In the genomic region with DNA sequence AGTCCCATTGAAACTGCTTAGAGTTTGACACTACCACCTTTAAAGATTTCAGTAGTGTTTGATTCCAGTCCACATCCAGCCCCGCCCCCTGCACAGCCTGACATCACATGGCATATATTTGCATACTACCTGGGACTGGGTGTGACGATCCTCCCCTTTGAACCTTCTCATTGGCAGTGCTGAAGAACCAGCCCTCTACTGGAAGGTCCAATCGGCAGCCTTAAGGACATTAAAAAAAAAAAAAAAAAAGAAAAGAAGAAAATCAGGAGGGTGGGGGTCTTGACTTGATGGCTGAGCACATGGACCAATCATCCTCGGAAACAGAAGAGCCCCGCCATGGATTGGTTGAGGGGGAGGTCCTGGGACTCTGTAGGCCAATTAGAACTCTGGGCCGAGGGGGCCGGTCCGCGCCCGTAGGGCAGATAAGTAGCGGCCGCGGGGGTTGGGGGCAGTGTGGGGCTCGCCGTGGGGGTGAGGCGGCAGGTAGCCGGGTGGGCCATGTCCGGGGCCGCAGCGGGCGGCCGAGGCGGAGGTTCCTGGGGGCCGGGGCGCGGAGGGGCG, we compare ENCODE assay signal across 8 mouse cellular contexts. TPM values are rescaled to one million over a fixed set of nuclear protein-coding genes. Genes with fewer than 3 reads are reported as not detected.
DNase-seq lines count a peak whose midpoint lies in the region; ATAC-seq and TF ChIP-seq lines count a peak whose summit lies in the region.

A gene (plus strand): TSS at position 451 of the 561 bp plus-strand sequence.

- no peaks in the 10 kb centered on the region for H3K9me3 ChIP-seq in embryonic facial prominence, embryonic 12.5 days
- H3K9me3 ChIP-seq in intestine, postnatal 0 days (ENCODE audit: control insufficient read depth), result no peaks in the 10 kb centered on the region
- no peaks in the 10 kb centered on the region for H3K9me3 ChIP-seq in limb, embryonic 12.5 days
- H3K9me3 ChIP-seq in midbrain, embryonic 14.5 days (ENCODE audit: control insufficient read depth, low read length), result no peaks in the 10 kb centered on the region

- peak within 1 kb of the TSS; percentile 54 for H3K4me2 ChIP-seq in embryonic facial prominence, embryonic 12.5 days (replicated peaks)
- H3K4me2 ChIP-seq in intestine, postnatal 0 days (replicated peaks; ENCODE audit: low read depth), result peak within 1 kb of the TSS; percentile 91
- peak within 1 kb of the TSS; percentile 75 for H3K4me2 ChIP-seq in limb, embryonic 12.5 days
- peak within 1 kb of the TSS; percentile 98 for H3K4me2 ChIP-seq in midbrain, embryonic 14.5 days (ENCODE audit: low read length)

- peak within 1 kb of the TSS; percentile 95 for H3K4me3 ChIP-seq in embryonic facial prominence, embryonic 12.5 days
- H3K4me3 ChIP-seq in intestine, postnatal 0 days (ENCODE audit: low read depth, low read length), result peak within 1 kb of the TSS; percentile 77
- peak within 1 kb of the TSS; percentile 91 for H3K4me3 ChIP-seq in limb, embryonic 12.5 days (replicated peaks)
- H3K4me3 ChIP-seq in midbrain, embryonic 14.5 days (replicated peaks; ENCODE audit: low read depth, low read length), result peak within 1 kb of the TSS; percentile 80
- H3K4me3 ChIP-seq in spleen, adult 2 months (ENCODE audit: extremely low read depth, insufficient read depth, insufficient read length), result peak within 1 kb of the TSS; percentile 67

- peak within 1 kb of the TSS; percentile 74 for H3K27ac ChIP-seq in embryonic facial prominence, embryonic 12.5 days
- 0 out of 2 replicates have a peak within 1 kb of the TSS, but pooled peaks have one; percentile 3 for H3K27ac ChIP-seq in intestine, postnatal 0 days (ENCODE audit: low read depth, low read length)
- H3K27ac ChIP-seq in limb, embryonic 12.5 days, result peak within 1 kb of the TSS; percentile 81; the same call in 1 of the 2 replicates
- no peak within 1 kb of the TSS for H3K27ac ChIP-seq in midbrain, embryonic 14.5 days (replicated peaks; ENCODE audit: low read depth, low read length)
- H3K27ac ChIP-seq in spleen, adult 2 months (ENCODE audit: insufficient read depth, low read length), result peak within 1 kb of the TSS; percentile 79

- H3K36me3 ChIP-seq in embryonic facial prominence, embryonic 12.5 days, result no peaks in the 10 kb centered on the region
- H3K36me3 ChIP-seq in intestine, postnatal 0 days (ENCODE audit: control insufficient read depth, insufficient read depth), result no peaks in the 10 kb centered on the region
- H3K36me3 ChIP-seq in limb, embryonic 12.5 days, result no peaks in the 10 kb centered on the region
- H3K36me3 ChIP-seq in midbrain, embryonic 14.5 days (ENCODE audit: control insufficient read depth, insufficient read depth, low read length), result no peaks in the 10 kb centered on the region
- no peaks in the 10 kb centered on the region for H3K36me3 ChIP-seq in spleen, adult 2 months (ENCODE audit: control insufficient read depth, insufficient read depth, low read length)

- ATAC-seq in embryonic facial prominence, embryonic 12.5 days (ENCODE audit: insufficient number of reproducible peaks, insufficient read depth, low FRiP score, low TSS enrichment), result peak; percentile 96
- peak; percentile 72 for ATAC-seq in granulocyte monocyte progenitor cell, adult 5-6 weeks (replicated peaks; ENCODE audit: poor library complexity, severe bottlenecking)
- peak; percentile 93 for ATAC-seq in intestine, postnatal 0 days
- ATAC-seq in limb, embryonic 12.5 days (ENCODE audit: insufficient number of reproducible peaks, insufficient read depth, low FRiP score, low TSS enrichment, low read depth), result peak; percentile 97
- ATAC-seq in midbrain, embryonic 14.5 days (ENCODE audit: low FRiP score, low TSS enrichment), result peak; percentile 96

- no peak; the same call in 1 of the 2 replicates for TF ChIP-seq CTCF in intestine, postnatal 0 days (IDR thresholded peaks at IDR 0.05; ENCODE audit: low read depth)
- no peak for TF ChIP-seq CTCF in spleen, adult 2 months (IDR thresholded peaks at IDR 0.05; ENCODE audit: extremely low read depth, insufficient read depth, insufficient read length, insufficient replicate concordance)

- 2% methylated on average over 15 of the region's 27 CpGs for WGBS in embryonic facial prominence, embryonic 12.5 days
- under 1% methylated on average over 27 of the region's 27 CpGs for WGBS in intestine, postnatal 0 days
- under 1% methylated on average over 15 of the region's 27 CpGs for WGBS in limb, embryonic 12.5 days
- 0% methylated on average over 20 of the region's 27 CpGs for WGBS in midbrain, embryonic 14.5 days
- 2% methylated on average over 26 of the region's 27 CpGs for WGBS in spleen, adult 2 months

- H3K4me1 ChIP-seq in embryonic facial prominence, embryonic 12.5 days, result peaks cover 33% of the 10 kb centered on the region
- peaks cover 12% of the 10 kb centered on the region; the same call in 1 of the 2 replicates for H3K4me1 ChIP-seq in intestine, postnatal 0 days (replicated peaks; ENCODE audit: control insufficient read depth, insufficient read depth, low read length)
- peaks cover 31% of the 10 kb centered on the region for H3K4me1 ChIP-seq in limb, embryonic 12.5 days (replicated peaks)
- peaks cover 11% of the 10 kb centered on the region; the same call in 1 of the 2 replicates for H3K4me1 ChIP-seq in midbrain, embryonic 14.5 days (ENCODE audit: control insufficient read depth, insufficient read depth, low read length)
- peaks cover 17% of the 10 kb centered on the region; the same call in 1 of the 2 replicates for H3K4me1 ChIP-seq in spleen, adult 2 months (ENCODE audit: control insufficient read depth, insufficient read depth, insufficient read length)

- TF ChIP-seq POLR2A in spleen, adult 2 months (IDR thresholded peaks at IDR 0.05; ENCODE audit: low read depth, low read length), result peak; percentile 91

- peak; percentile 94 for DNase-seq in 3T3-L1 (ENCODE audit: low read depth, low spot score)
- peak; percentile 91 for DNase-seq in adrenal gland, postnatal 14 days
- DNase-seq in midbrain, embryonic 14.5 days, result peak; percentile 92
- DNase-seq in spleen, adult 2 months (ENCODE audit: low read depth in 1 of 2, low spot score in 2 of 2), result peak; percentile 87 to 96

- no peaks in the 10 kb centered on the region for H3K27me3 ChIP-seq in embryonic facial prominence, embryonic 12.5 days
- H3K27me3 ChIP-seq in intestine, postnatal 0 days (replicated peaks; ENCODE audit: control insufficient read depth, insufficient read depth, low read length), result no peaks in the 10 kb centered on the region
- no peaks in the 10 kb centered on the region for H3K27me3 ChIP-seq in limb, embryonic 12.5 days
- peaks cover 13% of the 10 kb centered on the region for H3K27me3 ChIP-seq in midbrain, embryonic 14.5 days (ENCODE audit: control insufficient read depth, insufficient read depth, low read length)
- no peaks in the 10 kb centered on the region for H3K27me3 ChIP-seq in spleen, adult 2 months (ENCODE audit: control insufficient read depth, insufficient read depth, low read length)

- peak within 1 kb of the TSS; percentile 83 for H3K9ac ChIP-seq in embryonic facial prominence, embryonic 12.5 days
- peak within 1 kb of the TSS; percentile 72 for H3K9ac ChIP-seq in intestine, postnatal 0 days (ENCODE audit: low read depth, low read length)
- H3K9ac ChIP-seq in limb, embryonic 12.5 days (replicated peaks), result peak within 1 kb of the TSS; percentile 92
- peak within 1 kb of the TSS; percentile 64 for H3K9ac ChIP-seq in midbrain, embryonic 14.5 days (replicated peaks; ENCODE audit: low read length)

RNA-seq across cellular contexts. Expression of the gene that starts here (rescaled TPM):
- 20.2 and 21.4 TPM in 2 replicates for total RNA-seq in adrenal gland, postnatal 14 days (2021)
- polyA plus RNA-seq in embryonic facial prominence, embryonic 12.5 days (2016; fragmentation: Nextera tagmentation; extraction: Ambion mirVana), result 18.8 and 20.3 TPM in 2 replicates
- total RNA-seq in granulocyte monocyte progenitor cell, adult 5-6 weeks (2014; fragmentation: Nextera tagmentation), result 127 and 147 TPM in 2 replicates
- 90.2 and 90.8 TPM in 2 replicates for total RNA-seq in granulocyte monocyte progenitor cell, adult 5-6 weeks (2017)
- 5.5 and 7.4 TPM in 2 replicates for polyA plus RNA-seq in intestine, postnatal 0 days (2015; fragmentation: Nextera tagmentation; extraction: Ambion mirVana)
- 19.2 and 20.9 TPM in 2 replicates for polyA plus RNA-seq in limb, embryonic 12.5 days (2016; fragmentation: Nextera tagmentation; extraction: Ambion mirVana)
- polyA plus RNA-seq in midbrain, embryonic 14.5 days (2014; fragmentation: Nextera tagmentation; extraction: Ambion mirVana), result 2.4 and 2.5 TPM in 2 replicates
- 123 and 142 TPM in 2 replicates for polyA plus RNA-seq in spleen, adult 2 months (2012; rRNA removed)
